Mouse (Mus musculus) adrenal gland, postnatal 4 days (tissue): ENCODE measurements around the gene D13Ertd608e. TPM values are rescaled to one million over a fixed set of nuclear protein-coding genes. Genes with fewer than 3 reads are reported as not detected.

Source experiments
- total RNA-seq, 2 experiments: library from RNA; stranded (reverse); gene quantifications; 2 replicates each; pipeline ENCODE4 v1.2.3; 2021

Gene D13Ertd608e
- total RNA-seq, 2 experiments from 2014 or later, result not detected

Other genes starting within 250 kb of the D13Ertd608e start
- gene Ccl28, start 212.2 kb upstream of the D13Ertd608e start, total RNA-seq, result 1 to 10 TPM in 1 of 2 experiments, under 1 TPM in 1; 0.67 to 1.1 TPM
- gene Hmgcs1, start 145.6 kb upstream of the D13Ertd608e start, total RNA-seq, result 100 to 1,000 TPM; 211 to 213 TPM
- gene Nim1k, start 80.1 kb upstream of the D13Ertd608e start, total RNA-seq, result 1 to 10 TPM; 3.9 to 4.4 TPM
- gene Zfp131, start 45.1 kb upstream of the D13Ertd608e start, total RNA-seq, result 10 to 100 TPM; 39.1 to 41.9 TPM
- not detected for gene AF067063, start 5.8 kb upstream of the D13Ertd608e start, total RNA-seq
- gene Tcstv1, start 58.8 kb downstream of the D13Ertd608e start, total RNA-seq, result not detected
- not detected for gene Gm21761, start 93.3 kb downstream of the D13Ertd608e start, total RNA-seq
- not detected for gene B020031M17Rik, start 114.8 kb downstream of the D13Ertd608e start, total RNA-seq
- gene Gm36079, start 191.0 kb downstream of the D13Ertd608e start, total RNA-seq, result not detected
- gene Gm21188, start 216.2 kb downstream of the D13Ertd608e start, total RNA-seq, result under 1 TPM; 0.28 to 0.34 TPM